Mouse (Mus musculus) C2C12 (cell line): ENCODE measurements at regions not wholly inside any gene's neighbourhood (a gene's known extent, or its start where the extent isn't known, plus 50 kb on each side); places are given as distances from the start of the nearest gene placed in this dataset.

Source experiments
- CEBPB ChIP-seq: IDR thresholded peaks from one replicate; pipeline ENCODE4 v1.6.1; 2011; ENCODE audit warnings: low read depth, mild to moderate bottlenecking, control low read depth, moderate library complexity
- CTCF ChIP-seq: IDR thresholded peaks from one replicate; pipeline ENCODE4 v1.5.1; 2011; ENCODE audit not compliant: control insufficient read depth, insufficient read depth, insufficient read length
- MYOG ChIP-seq: IDR thresholded peaks from one replicate; pipeline ENCODE4 v1.6.1; 2011; ENCODE audit not compliant: control insufficient read depth, insufficient read length; ENCODE audit errors: extremely low read depth
- USF1 ChIP-seq: IDR thresholded peaks from one replicate; pipeline ENCODE4 v1.6.1; 2011; ENCODE audit warnings: low read depth, mild to moderate bottlenecking, control low read depth, moderate library complexity

- TF ChIP-seq CTCF (no peak), MYOG (no peak), USF1 (no peak), CEBPB (no peak)
These were observed 544.1 kb upstream of the Tusc1 start for GRCm38 (mm10) chr4:93879351-93879872.
